Mouse (Mus musculus): ENCODE results near the gene Rhof.

GRCm38 (mm10) chr5:123110296-123110721 is 22.2 kb downstream of the Rhof start:
- TF ChIP-seq CTCF (IDR thresholded peaks at IDR 0.05; ENCODE audit: low read depth): no peak
- no peak for TF ChIP-seq EP300 (IDR thresholded peaks at IDR 0.05; ENCODE audit: low read depth)
